Mouse (Mus musculus): ENCODE data around the gene Crabp2.

The Crabp2 gene

DNA sequence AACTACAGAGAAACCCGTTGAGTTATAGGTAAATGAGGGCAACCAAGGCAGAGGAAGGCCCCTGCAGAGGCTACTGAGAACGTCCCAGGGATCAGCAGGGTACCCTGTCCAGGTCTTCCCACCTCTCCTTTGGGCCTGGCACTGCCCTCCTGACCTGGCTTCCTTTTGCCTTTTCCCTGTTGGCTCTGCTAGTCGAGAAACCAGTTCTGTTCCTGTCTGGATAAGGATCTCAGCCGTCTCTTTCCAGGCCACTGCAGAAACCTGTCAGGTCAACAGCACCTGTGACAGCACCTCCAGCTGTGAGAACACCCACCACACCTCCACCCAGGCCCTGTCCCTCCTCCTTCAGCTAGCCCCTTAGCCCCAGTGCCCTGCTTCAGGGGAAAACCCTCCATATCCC, 10.0 kb downstream of the Crabp2 start:
- DNase-seq (ENCODE audit: low spot score in 2 of 2): no peak

DNA sequence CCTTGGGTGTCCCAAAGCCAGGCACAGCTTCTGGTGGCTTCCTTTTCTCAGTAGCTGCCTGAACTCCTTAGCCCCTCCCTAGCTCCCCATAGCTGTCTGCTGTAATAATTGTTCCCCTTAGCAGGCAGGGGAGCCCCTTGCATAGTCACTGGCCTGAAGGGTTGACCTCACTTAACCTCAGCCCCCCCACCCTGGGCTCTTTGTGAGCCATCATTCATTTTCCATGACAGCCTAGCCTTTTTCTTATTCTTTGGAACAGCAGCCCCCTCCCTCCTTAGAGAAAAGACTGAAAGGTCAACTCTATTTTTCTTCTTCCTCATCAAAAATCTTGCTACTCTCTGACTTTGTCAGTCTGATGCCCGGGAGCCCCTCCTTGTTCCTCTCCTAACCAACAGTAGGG, 10.5 kb downstream of the Crabp2 start:
- no peak for DNase-seq (ENCODE audit: low spot score in 2 of 2)

DNA sequence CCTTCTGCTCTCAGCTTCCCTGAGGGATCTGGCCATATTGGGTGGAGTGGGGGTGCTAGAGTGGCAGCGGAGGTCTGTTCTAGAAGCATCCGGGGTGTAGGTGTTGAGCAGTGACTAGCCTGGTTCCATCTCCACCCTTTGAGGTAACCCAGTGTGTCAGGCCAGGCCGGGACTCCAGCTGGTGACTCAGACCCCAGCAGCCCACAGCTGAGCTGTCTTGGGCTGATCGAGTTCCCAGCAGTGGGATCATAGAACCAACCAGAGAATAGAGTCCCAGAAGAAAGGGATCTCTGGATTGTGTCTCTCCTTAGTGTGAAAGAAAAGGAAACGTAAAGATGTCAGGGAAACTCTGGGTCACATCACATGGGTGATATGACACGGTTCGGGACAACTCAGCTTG, 10.9 kb downstream of the Crabp2 start:
- DNase-seq (ENCODE audit: low spot score in 2 of 2): no peak

DNA sequence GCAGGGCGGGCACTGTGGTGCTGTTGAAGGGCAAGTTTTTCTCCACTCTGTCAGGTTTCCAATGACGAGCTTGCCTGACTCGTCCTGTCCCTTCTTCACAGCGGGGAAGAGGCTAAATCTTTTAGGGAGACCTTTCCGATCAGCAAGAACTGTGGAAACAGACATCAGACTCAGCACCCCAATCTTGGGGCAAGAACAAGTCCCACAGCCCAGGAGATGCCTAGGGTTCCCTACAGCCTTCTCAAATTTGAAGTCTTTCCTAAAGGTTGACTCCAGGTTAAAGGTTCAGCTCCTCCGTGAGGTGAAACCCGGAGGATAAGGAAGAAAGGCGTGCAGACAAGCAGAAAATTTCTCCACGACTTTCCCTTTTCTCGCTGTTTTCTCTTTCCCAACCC, 11.7 kb downstream of the Crabp2 start:
- DNase-seq (ENCODE audit: low spot score in 2 of 2): no peak

DNA sequence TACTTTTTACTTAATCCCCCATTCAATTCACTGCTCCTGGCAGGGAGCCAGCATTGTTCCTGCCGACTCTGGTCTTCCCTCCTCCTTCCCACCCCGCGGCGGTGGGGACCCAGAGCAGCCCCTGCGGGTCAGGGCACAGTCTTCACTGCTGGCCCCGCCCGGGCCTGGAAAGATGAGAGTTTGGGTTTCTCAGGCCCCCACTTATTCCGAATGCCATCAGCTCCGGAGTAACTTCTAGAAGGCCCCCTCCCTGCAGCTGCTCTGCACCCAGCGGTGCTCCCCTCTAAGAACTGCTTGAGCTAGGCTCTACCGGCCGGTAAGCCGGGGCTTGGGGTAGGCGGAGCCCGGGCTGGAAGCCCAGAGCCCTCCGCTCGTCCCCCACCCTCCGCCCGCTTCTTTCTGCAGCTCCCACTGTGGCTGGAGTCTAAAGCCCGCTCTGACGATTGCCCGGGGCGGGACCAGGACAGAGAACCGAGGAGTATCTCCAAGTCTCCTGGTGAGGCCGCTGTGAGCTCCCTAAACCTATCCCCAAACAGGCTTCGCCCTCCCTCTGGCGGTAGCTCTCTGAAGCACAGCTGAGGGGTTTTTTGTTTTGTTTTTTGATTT, 12.2 kb downstream of the Crabp2 start:
- DNase-seq (ENCODE audit: low spot score in 2 of 2): peak; percentile 21 to 41

DNA sequence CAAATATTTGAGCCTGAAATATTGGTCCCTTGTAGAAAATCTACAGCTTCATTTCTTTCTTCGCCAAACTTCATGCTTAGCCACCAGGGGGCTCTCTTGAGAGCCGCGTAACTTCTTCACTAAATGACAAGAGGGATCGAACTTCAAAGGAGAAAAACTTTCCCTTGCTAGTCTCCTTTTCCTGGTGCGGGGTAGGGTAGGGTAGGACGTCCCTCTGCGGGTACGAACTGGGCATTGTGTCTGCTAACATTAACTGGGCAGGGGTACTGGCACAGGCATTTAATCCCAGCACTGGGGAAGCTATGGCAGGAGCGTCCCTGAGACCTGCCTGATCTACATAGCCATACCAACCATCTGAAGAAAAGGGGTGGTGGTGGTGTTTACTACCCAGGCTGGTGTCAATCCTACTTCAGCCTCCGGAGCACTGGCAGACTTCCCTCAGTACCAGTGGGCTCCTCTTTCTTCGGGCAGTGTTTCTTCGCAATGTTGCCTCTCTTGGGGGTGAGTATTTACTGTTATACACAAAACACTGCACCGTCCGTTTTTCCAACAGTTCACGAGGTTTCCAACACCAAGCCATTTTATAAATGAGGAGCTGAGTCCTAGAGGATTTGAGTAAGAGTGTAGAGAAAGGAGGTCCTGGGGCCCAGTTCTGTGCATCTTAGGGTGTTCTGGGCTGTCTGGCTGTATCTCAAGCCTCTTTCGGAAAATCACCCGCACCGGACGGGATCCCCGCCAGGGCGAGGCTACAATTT, 21.9 kb downstream of the Crabp2 start:
- DNase-seq (ENCODE audit: low spot score in 2 of 2): no peak

DNA sequence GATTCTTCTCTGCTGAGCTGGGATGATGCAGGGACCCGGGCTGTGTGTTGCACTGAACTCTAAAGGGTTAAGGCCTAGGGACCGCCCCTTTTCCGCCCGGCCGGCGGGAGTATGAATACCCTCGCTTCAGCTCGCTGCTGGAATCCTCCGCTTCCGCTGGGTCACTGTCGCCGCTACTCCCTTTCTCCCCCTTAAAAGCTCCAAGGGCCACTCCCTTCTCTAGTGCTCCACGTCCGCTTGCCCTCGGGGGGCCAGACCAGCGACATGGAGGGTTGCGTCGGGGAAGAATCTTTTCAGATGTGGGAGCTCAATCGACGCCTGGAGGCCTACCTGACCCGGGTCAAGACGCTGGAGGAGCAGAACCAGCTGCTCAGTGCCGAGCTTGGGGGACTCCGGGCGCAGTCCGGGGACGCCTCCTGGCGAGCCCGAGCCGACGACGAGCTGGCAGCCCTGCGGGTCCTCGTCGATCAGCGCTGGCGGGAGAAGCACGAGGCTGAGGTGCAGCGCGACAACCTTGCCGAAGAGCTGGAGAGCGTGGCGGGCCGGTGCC, 22.5 kb downstream of the Crabp2 start, which contains the start of gene Nes:
Gene Nes (plus strand): TSS at position 140 of the 550 bp plus-strand sequence.
- no peak for DNase-seq (ENCODE audit: low spot score in 2 of 2)

DNA sequence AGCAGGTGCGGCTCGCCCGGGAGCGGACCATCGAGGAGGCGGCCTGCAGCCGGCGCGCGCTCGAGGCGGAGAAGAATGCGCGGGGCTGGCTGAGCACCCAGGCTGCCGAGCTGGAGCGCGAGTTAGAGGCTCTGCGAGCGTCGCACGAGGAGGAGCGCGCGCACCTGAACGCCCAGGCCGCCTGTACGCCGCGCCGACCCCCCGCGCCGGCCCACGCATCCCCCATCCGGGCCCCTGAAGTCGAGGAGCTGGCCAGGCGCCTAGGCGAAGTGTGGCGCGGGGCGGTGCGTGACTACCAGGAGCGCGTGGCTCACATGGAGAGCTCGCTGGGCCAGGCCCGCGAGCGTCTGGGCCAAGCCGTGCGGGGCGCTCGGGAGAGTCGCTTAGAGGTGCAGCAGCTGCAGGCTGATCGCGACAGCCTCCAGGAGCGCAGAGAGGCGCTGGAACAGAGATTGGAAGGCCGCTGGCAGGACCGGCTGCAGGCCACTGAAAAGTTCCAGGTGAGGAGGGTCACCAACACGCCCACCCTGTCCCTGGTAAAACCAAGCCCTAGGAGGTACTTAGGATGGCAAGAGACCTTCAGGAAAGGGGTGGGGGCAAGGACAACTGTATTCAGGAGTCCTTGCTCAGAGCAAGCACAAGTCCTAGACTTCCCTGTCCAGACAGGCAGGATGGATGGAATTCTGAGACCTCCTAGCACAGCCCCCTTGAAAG, 23.2 kb downstream of the Crabp2 start:
- no peak for DNase-seq (ENCODE audit: low spot score in 2 of 2)

DNA sequence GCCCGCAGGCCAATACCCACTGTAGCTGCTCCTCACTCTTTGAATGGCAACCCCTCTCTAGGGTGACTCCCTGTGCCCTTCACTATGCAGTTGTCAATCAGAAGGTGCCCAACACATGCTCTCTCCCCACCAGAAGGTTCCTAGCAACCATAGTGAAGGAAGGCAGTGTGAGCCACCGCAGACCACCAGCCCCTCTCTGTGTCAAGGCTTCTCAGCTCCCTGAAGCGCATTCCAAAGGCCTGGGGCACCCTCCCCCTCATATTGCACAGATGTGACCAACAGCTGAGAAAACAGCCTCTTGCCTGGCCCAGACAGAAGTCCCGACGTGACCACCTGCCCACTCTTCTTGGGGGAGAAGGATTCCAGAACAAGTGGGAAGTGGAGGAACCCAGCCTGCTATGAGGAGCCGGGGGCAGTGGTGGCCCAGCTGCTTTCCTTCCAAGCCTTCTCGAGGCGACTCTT, 23.8 kb downstream of the Crabp2 start:
- no peak for DNase-seq (ENCODE audit: low spot score in 2 of 2)

DNA sequence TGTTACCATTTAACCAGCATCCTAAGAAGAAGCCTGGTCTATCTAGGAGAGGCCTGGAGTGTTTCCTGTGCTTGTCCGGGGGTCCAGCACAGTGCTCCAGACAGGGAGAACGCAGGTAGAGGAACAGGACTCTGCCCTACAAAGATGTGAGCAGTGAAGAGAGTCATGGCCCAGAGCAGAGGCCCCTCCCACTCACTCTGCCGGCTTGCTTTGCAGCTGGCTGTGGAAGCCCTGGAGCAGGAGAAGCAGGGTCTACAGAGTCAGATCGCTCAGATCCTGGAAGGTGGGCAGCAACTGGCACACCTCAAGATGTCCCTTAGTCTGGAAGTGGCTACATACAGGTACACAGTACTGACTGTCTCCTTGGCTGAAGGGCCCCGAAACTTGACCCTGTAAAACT, 24.3 kb downstream of the Crabp2 start:
- DNase-seq (ENCODE audit: low spot score in 2 of 2): no peak

DNA sequence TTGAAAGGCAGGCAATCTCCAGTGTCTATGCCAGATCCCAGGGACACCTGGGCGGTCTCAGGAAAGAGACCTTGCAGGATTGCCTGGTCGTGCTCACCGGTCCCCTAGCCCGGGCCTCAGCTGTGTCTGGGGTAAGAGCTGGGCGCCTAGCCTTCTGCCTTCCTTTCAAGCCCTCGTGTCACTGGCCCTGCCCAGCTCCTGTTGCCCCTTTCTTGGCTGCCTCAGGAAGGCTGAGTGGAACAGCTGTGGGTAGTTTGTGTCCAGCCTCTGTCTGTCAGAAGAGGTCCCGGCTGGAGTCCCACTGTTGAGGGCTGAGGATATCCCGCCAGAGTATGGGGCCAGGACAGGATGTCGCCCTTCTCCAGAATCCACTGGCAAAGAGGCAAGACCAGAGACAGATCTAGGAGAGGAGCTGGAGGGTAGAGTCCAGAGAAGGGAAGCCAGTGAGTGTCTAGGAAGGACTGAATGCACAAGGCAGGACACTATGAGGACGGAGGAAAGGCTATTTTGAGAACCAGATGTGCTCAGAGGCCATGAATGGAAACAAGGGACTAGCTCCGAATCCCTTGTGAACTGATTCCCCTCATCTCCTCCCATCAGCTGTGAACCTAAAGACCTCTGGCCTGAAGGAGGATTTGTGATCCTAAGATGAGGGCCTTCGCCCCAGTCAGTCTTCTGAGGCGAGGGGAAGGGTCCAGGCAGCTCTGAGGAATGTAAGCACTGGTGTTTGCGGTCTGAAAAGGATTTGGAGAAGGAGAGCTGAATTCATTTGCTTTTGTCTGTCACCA, 25.3 kb downstream of the Crabp2 start:
- DNase-seq (ENCODE audit: low spot score in 2 of 2): no peak

DNA sequence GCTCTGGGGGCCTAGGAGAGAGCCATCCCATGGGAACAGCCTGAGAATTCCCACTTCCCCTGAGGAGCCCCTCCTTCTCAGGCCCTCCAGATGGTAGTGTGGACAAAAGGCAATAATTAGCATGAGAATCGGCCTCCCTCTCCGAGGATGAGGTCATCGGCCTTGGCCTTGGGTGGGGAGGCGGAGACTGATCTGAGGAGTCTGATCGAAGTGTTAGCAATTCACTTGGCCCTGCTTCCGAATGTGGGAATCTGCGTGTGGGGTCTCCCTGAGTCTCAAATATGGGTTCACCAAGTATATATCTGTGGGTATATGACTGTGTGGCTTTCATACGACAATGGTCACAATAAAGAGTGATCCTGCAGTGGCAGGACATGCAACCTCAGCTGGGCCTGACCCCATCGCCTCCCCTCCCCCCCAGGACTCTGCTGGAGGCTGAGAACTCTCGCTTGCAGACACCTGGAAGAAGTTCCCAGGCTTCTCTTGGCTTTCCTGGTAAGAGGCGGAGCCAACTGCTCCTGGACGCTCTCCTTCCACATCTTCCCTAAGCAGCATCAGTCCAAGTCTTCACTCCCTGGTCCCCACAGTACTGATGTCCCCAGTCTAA, 26.0 kb downstream of the Crabp2 start:
- no peak for DNase-seq (ENCODE audit: low spot score in 2 of 2)

DNA sequence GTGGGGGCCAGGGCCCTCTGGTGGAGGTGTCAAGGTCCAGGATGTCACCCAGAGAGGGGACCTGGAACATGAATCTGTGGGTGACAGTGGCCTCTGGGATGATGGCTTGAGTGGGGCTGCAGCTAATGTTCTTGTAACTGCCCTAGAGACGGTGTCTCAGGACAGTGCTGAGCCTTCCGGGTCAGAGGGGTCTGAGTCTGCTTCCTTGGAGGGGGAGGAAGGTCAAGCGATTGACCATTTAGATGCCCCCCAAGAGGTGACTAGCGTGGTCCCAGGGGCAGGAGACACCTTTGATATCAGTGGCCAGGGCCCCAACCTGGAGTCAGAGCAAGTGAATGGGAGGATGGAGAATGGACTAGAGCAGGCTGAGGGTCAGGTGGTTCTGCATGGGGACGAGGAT, 31.0 kb downstream of the Crabp2 start:
- no peak for DNase-seq (ENCODE audit: low spot score in 2 of 2)

DNA sequence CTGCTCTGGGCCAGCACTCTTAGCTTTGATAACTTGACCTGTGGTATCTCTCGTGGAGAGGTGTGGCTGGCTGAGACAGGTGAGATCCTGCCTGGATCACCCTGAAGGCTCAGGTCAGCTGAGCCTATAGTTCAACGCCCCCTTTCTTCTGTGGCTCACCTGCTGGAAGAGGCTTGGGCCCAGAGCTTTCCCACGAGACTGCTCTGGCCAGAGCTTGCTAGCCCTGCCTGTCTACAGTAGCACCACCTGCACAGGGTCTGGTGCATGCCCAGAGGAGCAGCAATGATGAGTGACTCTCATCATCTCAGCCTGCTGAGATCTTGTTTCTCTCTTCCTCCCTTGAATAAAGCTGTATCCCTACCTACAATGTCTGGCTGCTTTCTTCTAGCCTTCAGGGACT, 31.6 kb downstream of the Crabp2 start:
- no peak for DNase-seq (ENCODE audit: low spot score in 2 of 2)

DNA sequence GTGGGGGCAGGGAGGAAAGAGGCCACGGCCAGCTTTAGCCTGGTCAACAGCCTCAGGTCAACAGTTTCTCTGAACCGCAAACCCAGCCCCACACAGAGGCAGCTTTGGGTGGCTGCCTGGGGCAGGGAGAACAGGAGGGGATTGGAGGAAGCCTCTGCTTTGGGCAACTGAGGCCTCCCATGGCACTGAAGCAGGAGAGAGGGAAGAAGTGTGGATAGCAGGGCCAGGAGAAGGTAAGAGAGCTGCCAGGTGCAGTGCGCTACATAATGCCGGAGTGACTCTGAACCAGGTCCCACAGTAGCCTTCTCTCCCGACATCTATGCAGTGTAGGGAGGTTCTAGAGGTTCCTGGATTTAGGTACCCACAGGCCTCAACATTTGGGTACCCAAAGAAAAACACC, 32.3 kb downstream of the Crabp2 start:
- DNase-seq (ENCODE audit: low spot score in 2 of 2): no peak

DNA sequence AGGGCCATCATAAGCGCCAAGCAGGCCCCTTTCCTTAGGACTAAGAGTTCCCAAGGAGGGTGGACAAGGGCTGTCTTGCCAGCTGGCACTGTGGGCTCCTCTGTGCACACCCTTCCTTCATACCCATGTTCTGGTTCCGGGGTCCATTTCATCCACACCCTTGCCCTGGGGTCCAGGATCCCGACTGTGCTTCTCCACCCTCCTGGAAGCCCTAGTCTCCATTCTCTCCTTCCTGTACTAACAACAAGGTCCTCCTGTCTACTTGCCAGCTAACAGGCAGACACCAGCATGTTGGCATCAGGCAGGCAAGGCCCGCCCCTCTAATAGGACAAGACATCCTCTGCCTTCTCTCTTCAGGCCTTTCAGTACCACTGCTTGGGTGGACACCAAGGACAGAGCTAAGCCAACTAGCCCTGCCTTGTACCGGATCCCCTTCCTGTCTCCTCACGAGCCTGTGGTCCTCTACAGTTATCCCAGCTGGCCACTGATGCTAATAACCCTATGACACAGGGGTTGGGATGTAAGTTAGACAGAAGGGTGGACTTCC, 32.8 kb downstream of the Crabp2 start:
- no peak for DNase-seq (ENCODE audit: low spot score in 2 of 2)

DNA sequence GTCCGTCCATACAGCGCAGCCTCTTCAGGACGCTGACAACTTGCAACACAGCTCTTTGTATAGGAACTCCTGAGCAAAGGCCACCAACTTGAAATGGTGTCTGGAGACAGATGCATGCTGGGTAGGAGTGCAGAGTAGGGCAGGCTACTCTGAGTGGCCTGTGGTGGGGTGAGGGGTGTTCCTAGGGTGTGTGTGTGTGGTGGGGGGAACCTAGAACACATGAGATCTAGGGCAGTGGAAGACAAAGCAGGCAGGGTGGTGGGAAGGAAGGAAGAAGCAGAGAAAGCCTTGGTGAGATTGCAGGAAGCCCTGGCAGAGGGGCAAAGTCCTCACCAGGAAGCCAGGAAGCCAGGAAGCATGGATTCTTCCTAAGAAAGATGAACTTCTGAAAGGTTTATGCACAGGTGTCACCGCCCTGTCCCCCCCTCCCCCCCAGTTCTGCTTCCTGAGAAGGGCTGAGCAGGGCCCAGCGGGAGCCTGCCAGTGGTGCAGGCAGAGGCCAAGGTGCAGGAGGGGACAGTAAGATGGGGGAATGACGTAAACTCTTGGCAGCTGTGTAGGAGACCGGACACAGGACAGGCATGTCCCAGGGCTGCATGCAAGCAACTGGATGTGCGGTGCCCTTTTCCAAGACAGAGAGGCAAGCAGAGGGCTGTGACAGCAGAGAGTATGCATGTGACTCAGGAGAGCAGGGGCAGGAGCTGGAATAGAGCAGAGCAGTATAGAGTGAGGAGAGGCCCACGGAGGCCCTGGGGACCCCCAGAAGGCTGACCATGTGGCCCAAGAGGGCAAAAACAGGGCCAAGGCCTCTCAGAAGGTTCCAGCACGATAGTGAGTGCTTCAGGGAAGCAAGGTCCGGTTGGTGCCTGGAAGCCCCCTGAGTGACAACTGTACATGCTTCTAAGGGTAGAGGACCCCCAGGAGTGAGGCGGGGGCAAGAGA, 33.7 kb downstream of the Crabp2 start:
- DNase-seq (ENCODE audit: low spot score in 2 of 2): no peak

DNA sequence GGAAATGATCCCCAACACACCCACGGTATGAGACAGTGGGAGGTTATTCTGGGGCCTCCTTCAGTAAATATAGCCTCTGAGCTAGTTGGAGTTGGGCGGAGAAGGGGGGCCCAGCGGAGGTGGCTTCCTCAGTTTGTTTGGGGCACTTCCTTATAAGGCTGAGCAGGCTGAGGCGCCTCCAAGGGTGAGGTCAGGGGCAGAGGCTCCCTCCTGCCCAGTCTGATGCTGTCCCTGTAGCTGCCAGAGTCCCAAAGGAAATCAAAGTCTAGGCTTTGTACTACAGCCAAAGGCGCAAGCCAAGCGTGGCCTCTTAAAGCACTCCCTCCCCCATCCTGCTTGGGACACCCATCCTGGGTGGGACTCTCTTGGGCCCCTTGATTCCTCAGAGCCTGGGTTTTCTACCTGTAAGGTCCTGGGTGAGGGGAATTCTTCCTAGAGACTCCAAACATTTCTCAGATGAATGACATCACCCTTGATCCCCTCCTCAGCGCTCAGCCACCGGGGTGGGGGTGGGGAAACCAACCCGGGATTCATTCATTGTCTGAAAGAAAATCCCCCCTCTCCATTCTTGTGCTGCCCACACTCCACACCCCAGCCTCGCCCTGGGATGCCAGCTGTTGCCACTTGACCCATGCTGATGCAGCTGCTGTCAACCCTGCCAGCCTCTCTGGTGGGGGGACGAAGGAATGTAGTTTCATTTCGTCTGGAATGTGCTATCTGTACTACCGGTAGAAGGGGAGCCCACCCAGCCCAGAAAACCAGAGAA, 34.6 kb downstream of the Crabp2 start:
- DNase-seq (ENCODE audit: low spot score in 2 of 2): no peak

DNA sequence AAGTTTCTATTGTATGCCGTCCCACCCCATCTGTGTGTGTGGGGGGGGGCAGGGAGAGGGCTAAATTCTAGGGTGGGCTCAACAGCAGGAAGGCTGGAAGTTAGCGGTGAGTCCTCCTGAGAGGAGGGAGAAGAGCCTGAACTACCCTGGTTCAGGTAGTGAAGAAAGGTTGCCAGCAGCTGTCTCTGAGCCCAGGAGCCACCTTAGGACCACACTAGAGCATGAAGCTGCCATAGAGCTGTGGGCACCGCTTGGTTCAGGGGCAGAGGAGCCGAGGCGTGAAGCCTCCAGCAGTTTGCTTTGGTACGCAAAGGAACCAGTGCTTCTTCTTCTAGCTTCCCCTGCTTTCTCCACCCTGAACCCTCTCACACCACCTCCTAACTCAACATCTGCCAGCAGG, 35.2 kb downstream of the Crabp2 start:
- no peak for DNase-seq (ENCODE audit: low spot score in 2 of 2)

Measured in spleen, postnatal 14 days (tissue).